Comparison of ENCODE assay signal across 23 mouse cellular contexts in genomic region chr10:121268771-121269170, GRCm38 (mm10).
DNase-seq lines count a peak whose midpoint lies in the region; ATAC-seq and TF ChIP-seq lines count a peak whose summit lies in the region.
"Had no signal": no experiment of that assay in that cellular context is flagged by ENCODE, and none has a peak within 500 bp of the region (broad histone marks: within the 10 kb centered on the region; RNA-seq: fewer than 3 reads in every experiment).

No protein-coding gene starts in this region.

- no peak overlapping the region for H3K27ac ChIP-seq in stomach, postnatal 0 days (replicated peaks)
- H3K27ac ChIP-seq: hindbrain, embryonic 10.5 days; limb, embryonic 13.5 days; liver, embryonic 15.5 days; midbrain, embryonic 15.5 days had no signal

- H3K4me1 ChIP-seq in megakaryocyte, embryonic 14.5 days: peaks cover 34% of the 10 kb centered on the region
- no peaks in the 10 kb centered on the region for H3K4me1 ChIP-seq in stomach, postnatal 0 days (replicated peaks; ENCODE audit: control insufficient read depth, insufficient read depth)
- H3K4me1 ChIP-seq: liver, embryonic 15.5 days; midbrain, embryonic 15.5 days had no signal

- WGBS in stomach, postnatal 0 days: 88% methylated on average over 8 of the region's 8 CpGs

- TF ChIP-seq CTCF in stomach, postnatal 0 days (IDR thresholded peaks at IDR 0.05; ENCODE audit: low read depth): no peak

- H3K9ac ChIP-seq in stomach, postnatal 0 days (ENCODE audit: low read length): no peak overlapping the region
- H3K9ac ChIP-seq: limb, embryonic 13.5 days; liver, embryonic 15.5 days; midbrain, embryonic 15.5 days had no signal

- H3K36me3 ChIP-seq in megakaryocyte, embryonic 14.5 days (replicated peaks; ENCODE audit: low read length): peaks cover 10% of the 10 kb centered on the region
- no peaks in the 10 kb centered on the region for H3K36me3 ChIP-seq in stomach, postnatal 0 days (ENCODE audit: control insufficient read depth, insufficient read depth, low read length)
- H3K36me3 ChIP-seq: limb, embryonic 13.5 days; liver, embryonic 15.5 days had no signal

- TF ChIP-seq EP300 in stomach, postnatal 0 days (optimal IDR thresholded peaks at IDR 0.05): no peak

- peaks cover 4% of the 10 kb centered on the region for H3K27me3 ChIP-seq in megakaryocyte, embryonic 14.5 days (replicated peaks)
- no peaks in the 10 kb centered on the region for H3K27me3 ChIP-seq in stomach, postnatal 0 days (ENCODE audit: control insufficient read depth, insufficient read depth, low read length)
- H3K27me3 ChIP-seq: liver, embryonic 15.5 days; midbrain, embryonic 15.5 days had no signal

- ATAC-seq in granulocyte monocyte progenitor cell, adult 5-6 weeks (replicated peaks; ENCODE audit: poor library complexity, severe bottlenecking): peak; percentile 80
- ATAC-seq in cerebellum, adult (ENCODE audit: insufficient number of reproducible peaks, low FRiP score, low TSS enrichment): no peak
- ATAC-seq in stomach, postnatal 0 days (ENCODE audit: low FRiP score, low TSS enrichment): no peak
- ATAC-seq: forebrain, embryonic 14.5 days; midbrain, embryonic 15.5 days had no signal

- peak; percentile 92 for DNase-seq in 416B (ENCODE audit: low read depth)
- peak; percentile 61 for DNase-seq in CD4-positive helper T cell, adult 2 months (ENCODE audit: low read depth, low spot score)
- no peak for DNase-seq in right cerebral cortex, postnatal 36 days (ENCODE audit: low spot score in 2 of 2)
- DNase-seq in stomach, postnatal 0 days (ENCODE audit: low spot score): no peak
- DNase-seq: adrenal gland, adult 2 months; cerebellum, adult 18-20 months; cerebellum, postnatal 14 days; embryo, embryonic 11 days; gastrocnemius, postnatal 10 days; heart, adult 11 months; kidney, adult 2 months; kidney, postnatal 10 days; lung, postnatal 10 days had no signal

- peak overlapping the region; percentile 38 for H3K4me3 ChIP-seq in megakaryocyte, embryonic 14.5 days (replicated peaks)
- no peak overlapping the region for H3K4me3 ChIP-seq in stomach, postnatal 0 days (ENCODE audit: low read depth, low read length)
- H3K4me3 ChIP-seq: hindbrain, embryonic 10.5 days; limb, embryonic 13.5 days; liver, embryonic 15.5 days; midbrain, embryonic 15.5 days; myocyte had no signal

- peaks cover 42% of the 10 kb centered on the region for H3K9me3 ChIP-seq in megakaryocyte, embryonic 14.5 days
- H3K9me3 ChIP-seq in stomach, postnatal 0 days (ENCODE audit: control insufficient read depth, low read length): no peaks in the 10 kb centered on the region
- H3K9me3 ChIP-seq: limb, embryonic 13.5 days; liver, embryonic 15.5 days; midbrain, embryonic 15.5 days had no signal

- H3K4me2 ChIP-seq in stomach, postnatal 0 days (replicated peaks; ENCODE audit: low read depth): no peak overlapping the region
- H3K4me2 ChIP-seq: heart, embryonic 11.5 days; limb, embryonic 13.5 days; liver, embryonic 15.5 days; midbrain, embryonic 15.5 days had no signal

Comparison
In these comparisons a context has a peak if more than half of its experiments do, and no peak if none do; other contexts are left out.
1. DNase-seq: peak in 416B (single experiment) and CD4-positive helper T cell, adult 2 months (single experiment); none in right cerebral cortex, postnatal 36 days (0 of 2) and stomach, postnatal 0 days (single experiment).